Mouse (Mus musculus): ENCODE data around the gene Vmn2r100.

Vmn2r100 gene

DNA sequence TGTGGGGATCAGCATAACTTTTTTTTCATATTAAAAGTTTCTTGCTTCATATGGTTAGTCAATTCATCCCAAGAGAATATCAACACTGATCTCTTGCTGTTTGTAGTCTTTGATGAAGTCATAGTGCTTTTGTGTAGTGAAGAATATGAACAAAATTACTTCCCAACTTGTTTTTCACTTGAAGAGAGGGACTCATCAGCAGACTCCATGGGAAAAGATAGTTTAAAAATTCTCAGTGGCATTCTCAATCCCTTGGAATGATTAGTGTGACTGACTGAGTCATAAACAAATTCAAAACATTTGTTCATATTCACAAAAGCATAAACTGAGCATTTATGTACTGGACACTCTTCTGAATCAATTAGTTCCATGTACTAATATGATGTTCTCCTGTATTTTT, at the start of gene Vmn2r100:
Gene Vmn2r100, plus strand, starts transcription at position 301 of the 400 bp plus-strand sequence.
- DNase-seq (ENCODE audit: low spot score) = no peak

DNA sequence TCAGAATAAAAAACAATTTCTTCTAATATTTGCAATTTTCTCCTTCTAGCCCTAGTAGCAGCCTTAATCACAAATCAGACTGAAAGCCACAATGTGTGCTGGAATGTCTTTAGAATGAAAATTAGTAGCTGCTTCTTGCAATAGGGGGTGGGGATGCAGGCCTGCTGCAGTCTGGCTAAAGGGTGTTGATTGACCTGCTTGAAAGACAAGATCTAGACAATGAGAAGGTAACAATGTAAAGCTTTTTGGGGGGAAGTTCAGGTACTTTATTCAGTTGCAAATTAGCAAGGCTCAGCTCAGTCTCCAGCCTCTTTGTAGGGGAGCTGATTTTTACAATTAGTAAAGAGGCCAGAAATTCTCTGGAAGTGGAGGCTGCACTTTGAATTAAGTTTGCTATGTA, 21.7 kb upstream of the Vmn2r100 start:
- no peak for DNase-seq (ENCODE audit: low spot score)

DNA sequence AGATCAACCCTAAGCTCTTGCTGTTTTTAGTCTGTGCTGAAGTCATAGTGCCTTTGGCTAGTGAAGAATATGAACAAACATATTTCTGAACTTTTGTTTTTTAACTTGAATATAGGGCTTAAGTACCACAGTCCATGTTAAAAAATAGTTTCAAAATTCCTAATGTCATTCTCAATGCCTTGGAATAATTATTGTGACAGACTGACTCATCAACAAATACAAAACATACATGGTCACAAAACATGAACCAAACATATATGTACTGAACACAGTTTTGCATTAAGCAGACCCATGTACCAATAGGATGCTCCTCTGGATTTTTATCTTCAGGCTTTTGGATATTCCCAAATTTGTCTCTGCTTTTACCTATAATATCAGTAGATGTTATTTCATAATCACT, 72.4 kb downstream of the Vmn2r100 start, which contains the start of gene Vmn2r101:
Gene Vmn2r101, plus strand, starts transcription at position 301 of the 400 bp plus-strand sequence.
- no peak for DNase-seq (ENCODE audit: low spot score)
